Mouse (Mus musculus) G1E (cell line): Measurements from ENCODE around the gene Kcnt1. TPM values are rescaled to one million over a fixed set of nuclear protein-coding genes. Genes with fewer than 3 reads are reported as not detected.

Experiments
- ATAC-seq: 2 replicates; pipeline ENCODE4 v1.8.0; 2016; ENCODE audit warnings: mild to moderate bottlenecking; ENCODE audit not compliant: insufficient number of reproducible peaks, poor library complexity, low FRiP score, severe bottlenecking; ENCODE audit errors: extremely low read depth
- DNase-seq: peaks from one replicate; pipeline ENCODE4 v3.0.0; 2012; ENCODE audit warnings: low spot score
- H3K27me3 ChIP-seq: 2 replicates; pipeline ENCODE4 v1.6.1; 2012; ENCODE audit warnings: mild to moderate bottlenecking, low read length, inconsistent platforms; ENCODE audit not compliant: insufficient read depth
- H3K36me3 ChIP-seq: replicated peaks from 2 replicates; pipeline ENCODE3; 2012; ENCODE audit warnings: mild to moderate bottlenecking, inconsistent platforms
- H3K4me1 ChIP-seq: 2 replicates; pipeline ENCODE4 v1.6.1; 2012; ENCODE audit warnings: low read depth, low read length, inconsistent platforms, mixed read lengths; ENCODE audit not compliant: insufficient read depth
- H3K4me3 ChIP-seq: 2 replicates; pipeline ENCODE4 v1.5.1; 2012; ENCODE audit warnings: low read depth, mild to moderate bottlenecking, inconsistent platforms, low read length, moderate library complexity, mixed read lengths
- H3K9me3 ChIP-seq: replicated peaks from 2 replicates; pipeline ENCODE4 v1.6.1; 2012; ENCODE audit warnings: inconsistent platforms
- CTCF ChIP-seq: IDR thresholded peaks from 2 replicates; pipeline ENCODE4 v1.5.1; 2012; ENCODE audit warnings: low read depth, low read length, inconsistent platforms, mixed read lengths
- GATA1 ChIP-seq: IDR thresholded peaks from 2 replicates; pipeline ENCODE4 v1.6.1; 2012; ENCODE audit warnings: borderline replicate concordance, low read length, inconsistent platforms, mixed read lengths
- GATA2 ChIP-seq: IDR thresholded peaks from 2 replicates; pipeline ENCODE4 v1.6.1; 2012; ENCODE audit warnings: low read depth, low read length, inconsistent platforms, borderline replicate concordance
- POLR2AphosphoS5 ChIP-seq: IDR thresholded peaks from 2 replicates; pipeline ENCODE4 v1.6.1; 2012; ENCODE audit warnings: low read depth, low read length, inconsistent platforms; ENCODE audit not compliant: insufficient replicate concordance
- TAL1 ChIP-seq: conservative IDR thresholded peaks from 2 replicates; pipeline ENCODE4 v1.6.1; 2012; ENCODE audit warnings: low read depth, low read length, inconsistent platforms, mixed read lengths
- polyA plus RNA-seq: library from polyadenylated mRNA; stranded (reverse); fragments of >175 nt; gene quantifications from 2 replicates; pipeline ENCODE4 v1.2.3, GENCODE M21; 2012
- total RNA-seq, 2 experiments: library from RNA; stranded (forward) in 1 of 2; stranded (reverse) in 1 of 2; fragments of 200-1000 nt in 1 of 2; fragments of >200 nt in 1 of 2; fragmentation: Nextera tagmentation in 1 of 2; gene quantifications; 2 replicates each; pipeline ENCODE4 v1.2.3; 2014 to 2017

The Kcnt1 gene
- total and polyA plus RNA-seq, 3 experiments, result 0.22 TPM; not detected in 2

DNA sequence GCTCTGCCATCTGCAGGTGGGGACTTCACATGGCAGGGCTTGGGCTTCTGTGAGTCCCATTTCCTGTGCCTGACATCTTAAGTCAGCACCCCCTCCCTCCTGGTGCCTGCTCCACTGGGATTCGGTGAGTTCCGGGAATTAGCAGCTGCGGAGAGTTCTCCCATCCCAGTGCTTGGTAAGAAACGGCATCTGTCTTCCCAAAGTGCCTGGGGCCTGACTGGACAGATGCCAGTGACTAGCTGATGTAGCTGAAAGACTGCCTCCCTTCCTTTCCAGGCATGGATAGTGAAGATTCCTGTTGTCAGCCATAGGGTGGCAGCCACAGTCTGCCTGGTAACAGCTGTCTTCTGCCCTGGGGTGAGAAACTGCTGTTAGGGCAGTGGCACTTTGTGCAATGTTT, 1.9 kb downstream of the Kcnt1 start:
- TF ChIP-seq GATA1 (no peak), POLR2AphosphoS5 (no peak), CTCF (no peak), TAL1 (no peak), GATA2 (no peak)
- H3K4me1 ChIP-seq, result no peaks in the 10 kb centered on the region
- no peak for DNase-seq
- no peaks in the 10 kb centered on the region for H3K9me3 ChIP-seq
- ATAC-seq, result no peak
- H3K36me3 ChIP-seq, result no peaks in the 10 kb centered on the region
- no peak overlapping the region for H3K4me3 ChIP-seq
- H3K27me3 ChIP-seq, result peaks cover 11% of the 10 kb centered on the region; the same call in 1 of the 2 replicates

DNA sequence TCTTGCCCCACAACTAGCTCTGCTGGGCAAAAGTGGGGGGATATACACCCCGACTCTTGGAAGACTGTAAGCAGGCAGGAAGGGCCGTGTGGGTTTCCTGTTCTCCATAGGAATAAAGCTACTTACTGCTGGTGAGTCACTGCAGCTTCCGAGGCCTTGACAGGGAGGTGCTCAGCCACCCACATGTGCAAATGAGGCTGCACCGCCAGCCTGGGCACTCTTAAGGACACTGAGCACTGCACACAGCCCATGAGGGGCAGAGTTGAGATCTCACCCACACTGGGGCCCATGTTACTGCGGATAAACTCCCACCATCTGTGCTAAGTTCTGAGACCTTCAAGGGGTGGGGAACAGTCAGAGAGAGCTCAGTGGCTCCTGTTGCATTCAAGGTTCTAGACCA, 3.1 kb downstream of the Kcnt1 start:
- H3K9me3 ChIP-seq, result no peaks in the 10 kb centered on the region
- H3K4me3 ChIP-seq, result no peak overlapping the region
- H3K36me3 ChIP-seq, result no peaks in the 10 kb centered on the region
- H3K4me1 ChIP-seq, result no peaks in the 10 kb centered on the region
- DNase-seq, result no peak
- H3K27me3 ChIP-seq, result peaks cover 11% of the 10 kb centered on the region; the same call in 1 of the 2 replicates
- TF ChIP-seq GATA1 (no peak), TAL1 (no peak)
- ATAC-seq, result no peak

DNA sequence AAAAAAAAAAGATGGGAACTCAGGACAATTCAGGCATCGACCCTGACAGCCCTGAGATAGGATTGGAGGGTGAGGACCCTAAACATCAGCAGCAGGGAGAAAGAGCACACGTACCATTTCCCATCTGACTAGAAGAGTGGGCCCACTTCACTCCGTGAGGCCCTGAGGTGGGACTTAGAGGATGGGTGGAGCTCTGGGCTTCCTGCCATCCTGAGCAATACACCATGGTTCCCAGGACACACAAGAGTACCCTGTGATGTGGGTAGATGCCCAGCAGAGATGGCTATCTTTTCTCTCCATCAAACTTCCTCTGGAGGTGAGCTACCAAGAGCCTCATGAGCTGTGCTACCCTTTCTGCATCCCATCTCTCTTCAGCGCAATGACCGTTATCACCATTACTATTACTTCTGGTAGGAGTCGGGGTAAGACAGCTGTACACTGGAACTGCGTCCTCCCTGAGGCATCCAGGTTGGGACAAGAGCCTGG, 13.8 kb downstream of the Kcnt1 start:
- TF ChIP-seq TAL1 (no peak), GATA2 (no peak), POLR2AphosphoS5 (no peak), GATA1 (no peak), CTCF (no peak)
- ATAC-seq (no peak), DNase-seq (no peak)
- H3K9me3 ChIP-seq, result no peaks in the 10 kb centered on the region
- peaks cover 5% of the 10 kb centered on the region; the same call in 1 of the 2 replicates for H3K27me3 ChIP-seq
- H3K4me1 ChIP-seq, result no peaks in the 10 kb centered on the region
- H3K36me3 ChIP-seq, result no peaks in the 10 kb centered on the region
- no peak overlapping the region for H3K4me3 ChIP-seq

DNA sequence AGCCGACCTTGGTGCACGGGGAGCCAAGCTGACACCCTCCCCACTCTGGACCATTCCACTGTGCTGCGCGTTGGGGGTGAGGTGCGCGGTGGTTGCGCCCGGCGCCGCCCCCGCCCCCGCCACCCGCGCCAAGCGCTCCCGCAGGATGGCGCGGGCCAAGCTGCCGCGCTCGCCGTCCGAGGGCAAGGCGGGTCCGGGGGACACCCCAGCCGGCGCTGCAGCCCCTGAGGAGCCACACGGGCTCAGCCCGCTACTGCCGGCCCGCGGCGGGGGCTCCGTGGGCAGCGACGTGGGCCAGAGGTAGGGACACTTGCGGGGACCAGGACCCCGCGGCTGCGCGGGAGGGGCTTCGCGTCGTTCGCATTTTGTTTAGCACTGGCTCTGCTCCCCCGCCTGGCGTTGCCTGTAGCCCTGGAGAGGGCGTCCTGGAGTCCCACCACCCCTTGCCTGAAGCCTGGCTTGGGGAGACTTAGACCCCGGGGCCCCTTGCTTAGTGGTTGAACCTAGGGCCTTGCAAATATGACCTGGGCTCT, 14.3 kb downstream of the Kcnt1 start:
- ATAC-seq, result no peak
- no peak for DNase-seq
- no peak for TF ChIP-seq POLR2AphosphoS5
- no peak for TF ChIP-seq GATA1
- no peak for TF ChIP-seq GATA2
- no peak for TF ChIP-seq TAL1
- TF ChIP-seq CTCF, result no peak
- no peak overlapping the region for H3K4me3 ChIP-seq
- H3K4me1 ChIP-seq, result no peaks in the 10 kb centered on the region
- no peaks in the 10 kb centered on the region for H3K9me3 ChIP-seq
- H3K27me3 ChIP-seq, result peaks cover 5% of the 10 kb centered on the region; the same call in 1 of the 2 replicates
- no peaks in the 10 kb centered on the region for H3K36me3 ChIP-seq

DNA sequence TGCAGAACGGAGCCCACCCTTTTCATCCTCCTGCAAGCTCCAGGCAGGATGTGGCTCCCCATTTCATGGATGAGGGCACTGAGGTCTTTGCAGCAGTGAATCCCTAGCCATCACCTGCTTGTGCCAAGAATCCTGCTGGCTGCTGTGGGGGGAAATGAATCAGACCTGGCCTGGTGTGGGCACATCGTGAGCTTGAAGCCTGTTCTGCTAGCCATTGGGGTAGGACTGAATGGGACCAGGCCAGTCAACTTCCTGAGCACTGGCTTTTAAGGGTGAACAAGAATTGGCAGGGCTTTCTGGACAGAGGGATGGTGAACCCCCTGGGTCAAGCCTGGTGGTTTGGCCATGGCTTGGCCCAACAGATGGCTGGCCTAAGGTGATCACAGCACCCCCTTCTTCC, 15.0 kb downstream of the Kcnt1 start:
- H3K4me1 ChIP-seq, result no peaks in the 10 kb centered on the region
- H3K27me3 ChIP-seq, result peaks cover 5% of the 10 kb centered on the region; the same call in 1 of the 2 replicates
- no peaks in the 10 kb centered on the region for H3K9me3 ChIP-seq
- H3K4me3 ChIP-seq, result no peak overlapping the region
- no peak for ATAC-seq
- DNase-seq, result no peak
- no peaks in the 10 kb centered on the region for H3K36me3 ChIP-seq
- no peak for TF ChIP-seq GATA2
- no peak for TF ChIP-seq CTCF
- TF ChIP-seq TAL1, result no peak
- TF ChIP-seq POLR2AphosphoS5, result no peak
- TF ChIP-seq GATA1, result no peak

DNA sequence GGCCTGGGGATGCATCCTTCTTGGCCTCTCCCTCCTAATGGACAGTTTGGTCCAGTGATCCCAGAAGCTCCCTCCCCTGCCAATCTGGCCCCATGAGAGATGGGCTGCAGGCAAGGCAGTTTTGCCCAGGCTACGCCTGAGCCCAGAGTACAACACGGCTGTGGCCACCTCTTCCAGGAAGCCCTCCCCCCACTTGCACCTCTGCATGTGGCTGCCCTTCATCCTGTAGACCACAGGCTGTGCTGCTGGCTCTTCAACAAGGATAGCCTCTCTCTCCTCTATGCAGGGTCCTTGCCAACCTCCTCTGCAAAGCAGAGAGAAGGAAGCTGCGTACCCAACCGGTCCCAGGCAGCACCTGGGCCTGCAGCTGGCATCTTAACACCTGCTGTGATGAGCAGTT, 15.5 kb downstream of the Kcnt1 start:
- no peaks in the 10 kb centered on the region for H3K9me3 ChIP-seq
- DNase-seq, result no peak
- no peaks in the 10 kb centered on the region for H3K4me1 ChIP-seq
- no peak for TF ChIP-seq GATA2
- no peak for TF ChIP-seq POLR2AphosphoS5
- TF ChIP-seq GATA1, result no peak
- TF ChIP-seq CTCF, result no peak
- TF ChIP-seq TAL1, result no peak
- no peaks in the 10 kb centered on the region for H3K36me3 ChIP-seq
- ATAC-seq, result no peak
- H3K27me3 ChIP-seq, result peaks cover 5% of the 10 kb centered on the region; the same call in 1 of the 2 replicates
- no peak overlapping the region for H3K4me3 ChIP-seq

DNA sequence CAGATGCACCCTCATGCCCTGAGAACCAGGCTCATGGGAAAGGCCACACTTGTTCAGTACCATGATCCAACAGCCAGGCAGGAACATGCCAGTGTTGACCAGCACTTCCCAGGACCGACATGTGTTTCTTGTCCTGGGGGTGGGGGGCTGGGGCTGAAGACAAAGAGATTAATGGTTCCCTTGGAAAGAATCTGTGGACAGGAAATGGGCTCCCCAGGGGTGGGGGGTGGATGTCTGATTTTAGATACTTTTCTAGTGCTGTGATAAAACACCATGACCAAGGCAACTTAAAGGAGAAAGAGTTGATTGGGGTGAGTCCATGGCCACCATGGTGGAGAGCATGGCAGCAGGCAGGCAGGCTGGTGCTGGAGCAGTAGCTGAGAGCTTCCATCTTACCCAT, 18.7 kb downstream of the Kcnt1 start:
- no peak for DNase-seq
- no peak for ATAC-seq
- Histone ChIP-seq H3K27me3 (peaks cover 4% of the 10 kb centered on the region; the same call in 1 of the 2 replicates), H3K36me3 (no peaks in the 10 kb centered on the region), H3K4me3 (no peak overlapping the region), H3K4me1 (peaks cover 4% of the 10 kb centered on the region; the same call in 1 of the 2 replicates), H3K9me3 (no peaks in the 10 kb centered on the region)
- TF ChIP-seq GATA1 (no peak), TAL1 (no peak), POLR2AphosphoS5 (no peak), GATA2 (no peak), CTCF (no peak)
